Mouse (Mus musculus): ENCODE measurements around the gene Sgca. TPM values are rescaled to one million over a fixed set of nuclear protein-coding genes. Genes with fewer than 3 reads are reported as not detected.
"Not testable (repeated sequence)": the region's sequence is repeated elsewhere in the genome, so short reads cannot be mapped to it uniquely, and the experiment has no call there.

Sgca gene
- total RNA-seq, 2 experiments from 2014 or later = not detected

GRCm38 (mm10) chr11:94988780-94989561 is 12.8 kb upstream of the Sgca start:
- no peak for ATAC-seq (replicated peaks; ENCODE audit: poor library complexity, severe bottlenecking)

GRCm38 (mm10) chr11:94987851-94988250 is 11.7 kb upstream of the Sgca start:
- ATAC-seq (replicated peaks; ENCODE audit: poor library complexity, severe bottlenecking) = no peak

- no peak for ATAC-seq (replicated peaks; ENCODE audit: poor library complexity, severe bottlenecking)
Observed at GRCm38 (mm10) chr11:94987341-94987740, 11.2 kb upstream of the Sgca start.

DNA sequence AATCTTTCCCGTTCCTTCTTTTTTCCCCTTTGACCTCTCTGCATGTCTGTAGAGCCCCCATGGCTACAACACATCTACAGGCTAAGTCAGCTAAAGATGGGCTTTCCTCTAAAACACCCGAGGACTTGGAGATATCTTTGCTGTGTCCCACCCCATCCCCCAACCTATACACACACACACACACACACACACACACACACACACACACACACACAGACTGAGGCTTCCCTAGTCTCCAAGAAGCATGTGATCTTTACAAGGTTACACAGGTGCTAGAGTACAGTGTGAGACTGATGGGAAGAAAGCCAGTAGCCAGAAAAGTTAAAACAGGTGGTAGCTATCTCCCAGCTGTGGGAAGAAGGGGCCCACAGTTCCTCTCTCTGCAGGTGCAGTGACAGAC is 10.3 kb upstream of the Sgca start:
- ATAC-seq (replicated peaks; ENCODE audit: poor library complexity, severe bottlenecking) = no peak

DNA sequence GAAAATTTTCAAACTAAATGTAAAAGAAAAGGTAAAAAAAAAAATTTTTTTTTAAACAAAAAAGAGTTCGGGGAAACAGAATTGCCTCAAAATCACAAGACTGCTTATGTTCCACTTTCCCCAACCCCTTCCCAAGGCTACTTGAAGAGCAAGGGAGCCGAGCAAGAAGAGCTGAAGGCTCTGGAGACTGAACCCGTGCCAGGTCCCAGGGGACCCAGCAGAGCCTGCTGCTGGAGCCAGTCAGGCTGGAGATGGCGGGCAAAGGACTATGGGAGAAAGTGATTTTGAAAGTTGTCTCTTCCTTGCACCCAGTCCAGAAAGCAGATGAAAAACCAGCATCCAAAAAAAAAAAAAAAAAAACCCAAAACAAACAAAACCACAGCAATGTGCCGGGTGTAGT is 9.7 kb upstream of the Sgca start:
- ATAC-seq (replicated peaks; ENCODE audit: poor library complexity, severe bottlenecking) = no peak

DNA sequence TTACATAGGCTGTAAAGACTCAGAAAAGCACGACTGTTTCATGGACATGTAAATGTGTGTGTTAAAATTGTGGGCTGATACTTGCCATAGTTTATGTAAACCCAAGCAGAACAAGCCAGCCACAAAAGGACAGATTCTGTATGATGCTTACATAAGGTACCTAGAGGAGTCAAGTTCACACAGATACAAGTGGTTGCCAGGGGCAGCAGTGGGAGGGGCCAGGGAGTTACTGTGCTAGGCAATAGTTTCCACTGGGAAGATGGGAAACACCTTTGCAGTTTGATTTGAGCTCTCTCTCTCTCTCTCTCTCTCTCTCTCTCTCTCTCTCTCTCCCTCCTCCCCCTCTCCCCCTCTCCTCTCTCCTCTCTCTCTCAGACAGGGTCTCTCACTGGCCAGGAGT is 9.0 kb upstream of the Sgca start:
- no peak for ATAC-seq (replicated peaks; ENCODE audit: poor library complexity, severe bottlenecking)

DNA sequence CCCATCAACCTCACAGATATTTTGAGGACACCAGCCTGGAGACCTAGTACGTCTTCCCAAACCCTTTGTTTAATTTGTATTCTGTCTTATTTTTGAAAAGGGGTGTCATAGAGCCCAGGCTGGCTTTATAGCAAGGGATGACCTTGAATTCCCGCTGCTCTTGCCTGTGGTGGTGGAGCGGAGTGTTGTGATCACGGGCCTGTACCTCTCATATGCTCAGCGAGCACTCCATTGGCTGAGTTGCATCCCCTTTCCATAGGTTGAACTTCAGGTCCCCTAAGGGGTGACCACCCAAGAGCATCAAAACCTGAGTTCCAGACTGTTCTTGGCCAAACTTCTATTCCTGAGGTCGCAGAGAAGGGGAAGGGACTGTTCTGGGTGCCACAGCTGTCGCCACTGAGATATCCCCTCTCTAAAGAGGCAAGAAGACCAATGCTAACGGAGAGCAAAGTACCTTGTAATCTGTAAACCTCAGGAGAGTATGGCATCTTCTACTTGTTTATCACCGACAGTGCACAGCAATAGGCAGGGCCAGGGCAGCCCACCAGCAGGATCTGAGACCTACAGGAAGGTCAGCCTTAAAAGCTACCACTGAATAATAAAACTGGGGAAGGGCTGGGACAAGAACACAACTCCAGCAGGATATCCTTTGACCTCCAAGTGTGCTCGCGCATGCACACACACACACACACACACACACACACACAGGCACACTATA is 3.5 kb upstream of the Sgca start:
- no peak for ATAC-seq (replicated peaks; ENCODE audit: poor library complexity, severe bottlenecking)

GRCm38 (mm10) chr11:94978947-94979346 is 2.8 kb upstream of the Sgca start:
- ATAC-seq (replicated peaks; ENCODE audit: poor library complexity, severe bottlenecking) = peak; percentile 100

GRCm38 (mm10) chr11:94978178-94978915 is 2.2 kb upstream of the Sgca start:
- ATAC-seq (replicated peaks; ENCODE audit: poor library complexity, severe bottlenecking) = no peak

DNA sequence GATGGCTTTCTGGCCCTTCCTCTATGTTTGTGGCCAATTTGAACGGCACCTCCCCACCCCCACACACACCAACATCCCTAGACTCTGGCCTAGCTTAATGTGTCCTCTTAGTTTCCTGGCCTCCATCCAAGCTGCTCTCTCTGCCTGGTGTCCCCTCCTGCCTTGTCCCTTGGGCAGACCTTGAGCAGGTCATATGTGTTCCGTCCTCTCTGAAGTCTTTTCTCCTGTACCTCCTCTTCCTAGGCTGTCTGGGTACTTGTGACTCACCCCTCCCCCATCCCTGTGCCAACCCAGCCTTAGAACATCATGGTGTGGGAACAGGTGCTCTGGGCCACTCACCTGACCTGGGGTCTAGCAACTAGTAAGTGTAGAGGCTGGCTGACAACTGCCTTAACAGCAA is 1.2 kb downstream of the Sgca start:
- ATAC-seq (replicated peaks; ENCODE audit: poor library complexity, severe bottlenecking) = no peak

DNA sequence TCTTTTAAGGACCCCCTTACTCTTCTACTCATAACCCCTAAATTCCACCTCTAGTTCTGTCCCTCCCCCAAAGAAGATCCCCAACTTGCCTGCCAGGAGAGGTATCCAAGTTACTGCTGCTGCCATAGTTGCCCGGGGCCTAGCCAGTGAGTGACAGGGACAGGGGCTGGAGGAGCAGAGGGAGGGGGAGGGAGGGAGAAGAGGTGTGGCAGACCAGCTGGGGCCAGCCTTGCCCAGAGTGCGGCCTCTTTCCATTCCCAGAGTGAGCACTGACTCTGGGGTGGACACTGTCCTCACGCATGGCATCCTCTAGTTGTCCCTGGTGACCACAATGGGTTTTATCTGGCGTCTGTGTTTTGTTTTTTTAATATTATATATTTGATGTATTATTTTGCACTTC is 2.8 kb downstream of the Sgca start:
- no peak for ATAC-seq (replicated peaks; ENCODE audit: poor library complexity, severe bottlenecking)

- ATAC-seq (replicated peaks; ENCODE audit: poor library complexity, severe bottlenecking) = no peak
Observed at GRCm38 (mm10) chr11:94972887-94973286, 3.2 kb downstream of the Sgca start.

- ATAC-seq (replicated peaks; ENCODE audit: poor library complexity, severe bottlenecking) = peak; percentile 48; the same call in 1 of the 2 replicates
Observed at GRCm38 (mm10) chr11:94971895-94972615, 4.1 kb downstream of the Sgca start.

DNA sequence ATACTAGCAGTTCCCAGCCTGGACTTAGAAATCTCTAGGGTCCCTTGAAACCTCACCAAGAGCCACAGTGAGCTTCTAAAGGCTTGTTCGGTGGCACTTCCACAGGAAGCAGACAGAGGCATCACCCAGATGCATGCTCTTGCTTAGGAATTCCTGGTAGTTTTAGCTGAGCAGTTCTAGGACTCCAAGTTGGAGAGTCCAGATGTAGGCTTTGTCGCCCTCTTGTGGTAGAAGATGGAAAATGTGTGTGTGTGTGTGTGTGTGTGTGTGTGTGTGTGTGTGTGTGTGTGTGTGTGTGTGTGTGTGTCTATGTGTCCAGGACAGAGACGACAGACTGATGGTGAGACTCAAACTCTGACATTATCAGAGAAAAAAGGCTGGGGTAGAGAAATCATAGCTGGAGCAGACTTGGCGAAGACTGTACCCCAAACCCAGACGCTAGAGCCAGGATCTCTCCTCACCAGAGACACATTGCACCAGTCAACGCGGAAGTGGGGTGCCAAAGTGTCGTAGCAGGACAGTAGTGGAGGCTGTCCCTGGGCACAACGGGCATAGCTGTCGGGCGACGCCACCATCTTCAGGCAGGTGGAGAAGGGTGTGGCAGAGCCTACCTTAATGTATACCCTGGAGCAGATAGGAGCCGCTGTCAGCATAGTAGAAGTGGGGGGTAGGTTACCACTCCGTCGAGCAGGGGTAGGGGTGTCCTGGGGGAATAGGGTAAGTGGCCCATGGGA is 5.8 kb downstream of the Sgca start:
- peak; percentile 54 for ATAC-seq (replicated peaks; ENCODE audit: poor library complexity, severe bottlenecking)

- not testable (repeated sequence) for ATAC-seq (replicated peaks; ENCODE audit: poor library complexity, severe bottlenecking)
Observed at GRCm38 (mm10) chr11:94969709-94970108, 6.4 kb downstream of the Sgca start.

DNA sequence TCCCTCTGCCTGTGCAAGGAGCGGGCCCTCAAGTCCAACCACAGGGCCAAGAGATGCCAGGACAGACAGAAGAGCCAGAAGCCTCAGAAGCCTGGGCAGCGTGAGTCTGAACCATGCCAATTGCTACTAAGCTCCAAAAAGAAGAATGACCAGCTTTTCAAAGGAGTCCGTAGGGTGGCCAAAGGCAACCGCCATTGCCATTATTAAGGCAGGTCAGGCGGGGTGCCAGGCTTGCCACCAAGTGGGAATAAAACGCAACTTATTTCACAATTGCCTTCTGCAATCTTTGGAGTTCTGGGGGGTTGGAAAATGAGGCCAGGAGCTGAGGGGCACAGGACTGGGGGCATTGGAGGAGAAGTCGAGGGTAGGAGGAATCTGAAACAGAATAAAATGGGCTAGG is 7.9 kb downstream of the Sgca start:
- no peak for ATAC-seq (replicated peaks; ENCODE audit: poor library complexity, severe bottlenecking)

DNA sequence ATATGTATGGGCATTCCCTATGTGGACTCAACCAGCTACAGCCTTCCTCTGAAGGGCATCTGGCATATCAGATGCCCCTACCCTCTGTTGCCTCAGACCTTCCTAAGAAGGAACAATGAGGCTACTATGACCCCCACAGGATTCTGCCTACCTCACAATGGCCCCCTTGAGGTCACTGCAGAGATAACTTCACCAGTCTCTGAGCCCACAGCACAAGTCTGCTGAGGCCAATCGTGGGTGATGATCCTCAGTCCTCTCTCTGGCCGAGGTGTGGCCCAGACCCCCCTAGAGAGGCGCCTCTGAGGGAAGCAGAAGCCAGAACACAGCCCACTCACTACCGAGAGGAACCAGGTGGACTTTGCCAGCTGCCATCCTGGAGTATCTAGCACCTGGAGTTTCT is 8.7 kb downstream of the Sgca start, which contains the start of gene Hils1:
Hils1 (plus strand) TSS at position 175 of the 400 bp plus-strand sequence.
- ATAC-seq (replicated peaks; ENCODE audit: poor library complexity, severe bottlenecking) = no peak

DNA sequence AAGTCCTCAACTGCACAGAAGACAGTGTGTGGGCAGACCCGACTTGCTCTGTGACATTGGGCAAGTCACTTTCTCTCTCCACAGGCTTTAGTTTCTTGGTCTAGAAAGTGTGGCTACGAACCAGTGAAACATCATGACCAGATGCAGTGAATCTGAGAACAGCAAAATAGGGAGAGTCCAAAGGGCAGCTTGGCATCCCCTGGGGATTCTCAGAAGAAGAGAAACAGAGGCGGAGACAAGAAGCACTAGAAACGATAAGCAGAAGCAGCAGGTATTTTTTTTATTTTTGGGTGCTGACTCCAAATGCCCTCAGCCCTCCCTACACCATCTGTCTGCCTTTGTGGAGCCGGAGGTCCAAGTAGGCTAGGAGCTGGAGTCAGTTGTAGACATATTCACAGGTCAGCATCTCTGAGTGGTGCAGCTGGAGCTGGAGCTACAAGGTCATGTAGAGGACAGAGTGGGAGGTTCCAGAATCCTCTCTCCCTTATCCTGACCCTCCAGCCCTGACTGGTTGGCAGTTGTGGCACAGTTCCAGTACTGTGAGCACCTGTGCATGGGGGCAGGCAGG is 13.5 kb downstream of the Sgca start:
- no peak for ATAC-seq (replicated peaks; ENCODE audit: poor library complexity, severe bottlenecking)

GRCm38 (mm10) chr11:94958065-94958858 is 17.9 kb downstream of the Sgca start:
- peak; percentile 48 for ATAC-seq (replicated peaks; ENCODE audit: poor library complexity, severe bottlenecking)
